Mouse (Mus musculus): ENCODE results near the gene Nicn1.

DNA sequence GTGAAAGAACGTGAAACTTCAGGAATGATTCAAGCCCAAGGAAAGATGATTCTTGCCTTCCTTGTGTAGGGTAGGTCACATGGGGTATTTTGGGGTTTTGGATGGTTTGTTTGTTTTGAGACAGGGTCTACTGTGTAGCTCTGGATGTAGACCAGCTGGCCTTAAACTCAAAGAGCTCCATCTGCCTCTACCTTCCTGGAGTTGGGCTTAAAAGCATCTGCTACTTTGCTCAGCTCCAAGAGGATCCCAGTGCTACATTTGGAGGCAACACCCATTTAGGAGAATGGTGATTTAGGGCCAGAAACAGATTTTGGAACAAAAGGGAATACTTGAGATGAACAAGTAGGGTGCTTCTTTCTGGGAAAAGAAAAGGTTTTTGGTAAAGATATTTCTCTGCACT is 34.6 kb downstream of the Nicn1 start:
- TF ChIP-seq CTCF (IDR thresholded peaks at IDR 0.05; ENCODE audit: low read depth, low read length) (no peak), POLR2A (IDR thresholded peaks at IDR 0.05; ENCODE audit: borderline replicate concordance, low read depth, low read length) (no peak)

Measured in bone marrow macrophage, adult 2 months (primary cell).